Mouse (Mus musculus): ENCODE results near the gene Timm8a2.

- TF ChIP-seq CTCF (IDR thresholded peaks at IDR 0.05; ENCODE audit: low read depth) (no peak), EP300 (IDR thresholded peaks at IDR 0.05; ENCODE audit: low read depth) (no peak)
Observed at GRCm38 (mm10) chr14:122019389-122019788, 15.1 kb upstream of the Timm8a2 start.

Measured in liver, embryonic 14.5 days (tissue).